Mouse (Mus musculus): ENCODE results near the gene Nelfa. TPM values are rescaled to one million over a fixed set of nuclear protein-coding genes. Genes with fewer than 3 reads are reported as not detected.
"Not testable (repeated sequence)": the region's sequence is repeated elsewhere in the genome, so short reads cannot be mapped to it uniquely, and the experiment has no call there.

Nelfa gene
- polyA plus RNA-seq, 1 experiment from 2014 or later = 47.0 TPM

DNA sequence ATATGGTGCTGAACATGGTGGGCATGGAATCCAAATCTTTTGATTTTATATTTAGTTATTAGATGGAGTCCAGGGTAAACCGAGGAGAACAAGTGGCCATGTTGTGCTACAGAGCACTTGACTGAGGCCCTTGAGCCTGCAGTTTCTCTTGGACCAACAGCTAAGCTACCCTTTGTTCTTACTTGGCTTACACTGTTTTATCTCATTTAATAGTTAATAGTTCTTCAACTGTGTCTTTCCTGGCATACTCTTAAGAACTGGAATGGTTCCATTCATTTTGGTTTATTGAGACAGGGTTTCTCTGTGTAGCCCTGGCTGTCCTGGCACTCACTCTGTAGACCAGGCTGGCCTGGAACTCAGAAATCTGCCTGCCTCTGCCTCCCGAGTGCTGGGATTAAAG, 19.6 kb downstream of the Nelfa start:
- not testable (repeated sequence) for ATAC-seq (ENCODE audit: insufficient read depth, low FRiP score, low read depth); H3K4me1 ChIP-seq; H3K27ac ChIP-seq; H3K27me3 ChIP-seq (replicated peaks); H3K9ac ChIP-seq; H3K4me2 ChIP-seq; H3K9me3 ChIP-seq; H3K4me3 ChIP-seq (replicated peaks)
- H3K36me3 ChIP-seq = peaks cover 42% of the 10 kb centered on the region
- 94% methylated on average over 2 of the region's 2 CpGs for WGBS

DNA sequence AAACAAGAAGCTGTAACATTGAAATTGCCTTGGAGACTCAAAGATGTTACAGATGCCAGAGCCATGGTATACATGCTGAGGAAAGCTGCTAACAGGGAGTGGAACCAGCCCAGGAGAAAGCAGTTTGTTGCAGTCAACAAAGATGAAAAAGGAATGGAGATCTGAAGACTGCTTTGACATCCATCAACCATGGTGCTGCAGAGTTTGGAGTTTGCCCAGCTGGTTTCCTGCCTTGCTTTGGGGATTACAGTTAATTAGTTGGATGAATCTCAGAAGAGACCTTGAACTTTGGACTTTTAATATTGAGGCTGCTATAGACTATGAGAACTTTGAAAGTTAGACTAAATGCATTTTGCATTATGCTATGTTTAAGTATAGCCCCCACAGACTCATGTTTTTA, 21.2 kb downstream of the Nelfa start:
- H3K36me3 ChIP-seq = peaks cover 30% of the 10 kb centered on the region

DNA sequence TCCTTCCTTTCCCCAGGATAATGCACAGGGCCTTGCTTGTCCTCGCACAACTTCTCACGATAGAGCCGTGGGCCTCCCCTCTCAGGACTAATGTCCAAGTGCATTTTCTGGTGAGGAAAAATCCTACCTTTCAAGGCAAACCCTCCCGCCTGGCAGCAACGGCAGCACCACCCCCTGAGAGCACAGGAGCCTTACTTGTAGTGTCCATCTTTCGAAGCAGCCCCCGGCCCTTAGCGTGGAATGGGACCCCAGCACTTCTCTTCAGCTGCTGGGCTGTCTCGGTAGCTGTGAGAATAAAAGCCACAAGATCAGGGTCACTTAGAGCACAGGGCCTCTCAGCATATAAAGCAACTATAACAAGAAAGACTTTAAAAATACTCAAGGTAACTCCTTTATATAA, 33.0 kb downstream of the Nelfa start:
- Histone ChIP-seq H3K27me3 (replicated peaks) (no peaks in the 10 kb centered on the region), H3K36me3 (peaks cover 47% of the 10 kb centered on the region), H3K27ac (no peak overlapping the region), H3K4me1 (no peaks in the 10 kb centered on the region), H3K4me2 (no peak overlapping the region), H3K9ac (no peak overlapping the region), H3K4me3 (replicated peaks) (no peak overlapping the region), H3K9me3 (no peaks in the 10 kb centered on the region)
- WGBS = 89% methylated on average over 9 of the region's 9 CpGs
- no peak for ATAC-seq (ENCODE audit: insufficient read depth, low FRiP score, low read depth)

More for the DNA sequence above, 21.2 kb downstream of the Nelfa start:
- H3K4me1 ChIP-seq; ATAC-seq (ENCODE audit: insufficient read depth, low FRiP score, low read depth); H3K27me3 ChIP-seq (replicated peaks); H3K9me3 ChIP-seq; H3K27ac ChIP-seq; H3K4me3 ChIP-seq (replicated peaks); H3K9ac ChIP-seq; H3K4me2 ChIP-seq: not testable (repeated sequence)

DNA sequence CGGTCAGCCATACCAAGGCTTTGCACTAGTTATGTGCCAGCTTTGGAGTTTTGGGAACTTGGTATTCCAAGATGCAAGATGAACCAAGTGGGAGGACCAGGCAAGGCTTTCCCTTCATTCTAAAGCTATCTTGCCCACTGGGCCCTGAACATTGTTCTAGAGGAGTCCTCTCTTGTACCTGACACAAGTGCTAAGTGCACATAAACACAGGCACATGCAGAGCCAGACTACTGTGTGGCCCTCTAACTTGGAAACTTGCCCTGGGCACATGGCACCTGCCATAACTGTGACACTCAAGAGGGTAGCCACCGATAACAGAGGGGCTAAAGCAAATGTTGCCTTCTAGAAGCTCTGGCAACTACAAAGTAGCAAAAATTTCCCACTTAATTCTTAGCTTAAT, 33.5 kb downstream of the Nelfa start:
- Histone ChIP-seq H3K4me3 (replicated peaks) (no peak overlapping the region), H3K27ac (no peak overlapping the region), H3K4me2 (no peak overlapping the region), H3K36me3 (peaks cover 51% of the 10 kb centered on the region), H3K9me3 (no peaks in the 10 kb centered on the region), H3K27me3 (replicated peaks) (no peaks in the 10 kb centered on the region), H3K4me1 (no peaks in the 10 kb centered on the region), H3K9ac (no peak overlapping the region)
- no peak for ATAC-seq (ENCODE audit: insufficient read depth, low FRiP score, low read depth)
- WGBS = 92% methylated on average over 2 of the region's 2 CpGs

DNA sequence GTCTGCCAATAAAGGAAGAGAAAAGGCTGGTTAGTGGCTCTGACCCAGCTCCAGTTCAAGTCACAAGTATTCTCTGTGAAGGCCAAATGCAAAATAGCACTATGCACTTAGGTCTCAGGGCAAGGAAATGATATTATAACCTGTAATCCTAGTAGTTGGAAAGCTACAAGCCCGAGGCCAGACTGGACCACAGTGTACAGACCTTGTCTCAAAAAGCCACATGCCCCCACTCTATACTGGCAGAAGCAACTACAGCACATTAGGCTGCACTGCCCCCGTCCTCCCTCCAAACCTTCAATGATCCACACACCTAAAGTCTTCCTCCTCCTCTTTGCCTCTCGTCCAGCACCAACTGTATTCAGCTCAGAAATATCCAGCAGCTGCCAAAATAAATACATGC, 34.9 kb downstream of the Nelfa start:
- 87% methylated on average over 3 of the region's 3 CpGs for WGBS
- Histone ChIP-seq H3K9ac (no peak overlapping the region), H3K27me3 (replicated peaks) (no peaks in the 10 kb centered on the region), H3K36me3 (peaks cover 62% of the 10 kb centered on the region), H3K27ac (no peak overlapping the region), H3K9me3 (no peaks in the 10 kb centered on the region), H3K4me1 (no peaks in the 10 kb centered on the region), H3K4me2 (no peak overlapping the region), H3K4me3 (replicated peaks) (no peak overlapping the region)
- ATAC-seq (ENCODE audit: insufficient read depth, low FRiP score, low read depth) = no peak

DNA sequence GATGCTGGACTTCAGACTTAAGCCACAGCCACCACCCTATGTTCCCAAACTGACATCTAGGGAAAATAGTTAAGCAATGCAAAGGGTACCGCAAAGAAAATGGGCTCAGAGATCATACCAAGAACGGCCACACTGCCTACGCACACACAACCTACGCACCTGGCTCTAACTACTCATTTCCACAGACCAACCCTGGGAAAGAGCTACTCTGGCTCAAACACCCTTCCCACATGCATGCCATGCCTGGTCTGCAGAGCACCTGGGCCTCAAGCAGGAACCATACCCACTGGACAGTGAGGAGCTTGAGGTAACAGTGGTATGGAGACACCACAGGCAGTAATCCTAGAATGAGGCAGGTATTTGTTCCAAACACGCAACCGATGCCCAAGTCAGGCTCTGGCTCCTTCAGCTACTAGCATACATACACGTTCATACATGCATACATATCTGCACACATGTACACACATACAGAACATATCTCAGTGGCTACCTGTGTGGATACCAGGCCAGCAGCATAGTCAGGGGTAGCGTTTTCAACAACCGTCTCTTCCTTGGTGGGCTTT, 35.4 kb downstream of the Nelfa start:
- no peak for ATAC-seq (ENCODE audit: insufficient read depth, low FRiP score, low read depth)
- Histone ChIP-seq H3K4me2 (no peak overlapping the region), H3K4me3 (replicated peaks) (no peak overlapping the region), H3K27ac (no peak overlapping the region), H3K4me1 (no peaks in the 10 kb centered on the region), H3K36me3 (peaks cover 65% of the 10 kb centered on the region), H3K27me3 (replicated peaks) (no peaks in the 10 kb centered on the region), H3K9me3 (no peaks in the 10 kb centered on the region), H3K9ac (no peak overlapping the region)
- 96% methylated on average over 9 of the region's 9 CpGs for WGBS

DNA sequence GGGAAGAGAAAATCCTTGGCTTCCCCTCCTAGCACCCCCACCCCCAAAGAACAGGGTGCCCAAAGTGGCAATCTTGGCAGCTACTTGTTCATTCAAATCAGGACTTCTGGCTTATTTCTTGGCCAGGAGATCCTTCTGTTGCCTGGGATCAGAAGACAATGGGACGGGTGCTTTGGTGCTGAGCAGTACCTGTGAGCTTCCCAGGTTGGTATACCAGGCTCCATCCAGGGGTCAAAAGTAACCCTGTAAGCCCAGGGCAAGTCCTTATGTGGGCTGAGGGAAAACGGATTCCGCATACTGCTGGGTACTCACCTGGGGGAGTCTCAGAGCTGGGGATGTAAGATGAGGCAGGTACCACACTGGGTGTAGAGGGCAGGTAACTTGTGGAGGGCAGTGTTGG, 36.1 kb downstream of the Nelfa start:
- peaks cover 71% of the 10 kb centered on the region for H3K36me3 ChIP-seq
- no peak overlapping the region for H3K4me3 ChIP-seq (replicated peaks)
- H3K4me1 ChIP-seq = no peaks in the 10 kb centered on the region
- no peak overlapping the region for H3K27ac ChIP-seq
- H3K4me2 ChIP-seq = no peak overlapping the region
- WGBS = 88% methylated on average over 3 of the region's 3 CpGs
- no peak overlapping the region for H3K9ac ChIP-seq
- no peaks in the 10 kb centered on the region for H3K27me3 ChIP-seq (replicated peaks)
- no peak for ATAC-seq (ENCODE audit: insufficient read depth, low FRiP score, low read depth)
- H3K9me3 ChIP-seq = no peaks in the 10 kb centered on the region

DNA sequence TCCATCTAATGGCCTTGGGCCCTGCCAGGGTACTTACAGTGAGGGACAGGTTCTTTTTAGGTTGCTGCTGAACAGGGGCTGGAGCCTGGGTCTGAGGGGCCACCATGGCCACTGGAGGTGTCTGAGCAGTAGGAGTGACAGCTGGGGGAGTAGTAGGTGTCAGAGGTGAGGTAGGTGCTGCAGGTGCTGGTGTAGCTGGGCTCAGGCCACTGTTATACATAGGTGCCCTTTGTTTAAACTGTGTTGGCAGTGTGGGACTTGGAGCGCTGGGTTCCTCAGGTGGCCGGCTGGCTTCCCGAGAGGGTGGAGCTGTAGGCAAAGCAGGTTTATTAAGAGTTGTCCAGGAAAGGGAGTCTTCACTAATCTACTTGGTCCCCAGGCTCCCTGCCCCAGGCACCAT, 37.0 kb downstream of the Nelfa start:
- Histone ChIP-seq H3K27ac (no peak overlapping the region), H3K9me3 (no peaks in the 10 kb centered on the region), H3K4me3 (replicated peaks) (no peak overlapping the region), H3K9ac (no peak overlapping the region), H3K4me2 (no peak overlapping the region), H3K27me3 (replicated peaks) (no peaks in the 10 kb centered on the region), H3K4me1 (no peaks in the 10 kb centered on the region), H3K36me3 (peaks cover 79% of the 10 kb centered on the region)
- WGBS = 84% methylated on average over 3 of the region's 3 CpGs
- ATAC-seq (ENCODE audit: insufficient read depth, low FRiP score, low read depth) = no peak

DNA sequence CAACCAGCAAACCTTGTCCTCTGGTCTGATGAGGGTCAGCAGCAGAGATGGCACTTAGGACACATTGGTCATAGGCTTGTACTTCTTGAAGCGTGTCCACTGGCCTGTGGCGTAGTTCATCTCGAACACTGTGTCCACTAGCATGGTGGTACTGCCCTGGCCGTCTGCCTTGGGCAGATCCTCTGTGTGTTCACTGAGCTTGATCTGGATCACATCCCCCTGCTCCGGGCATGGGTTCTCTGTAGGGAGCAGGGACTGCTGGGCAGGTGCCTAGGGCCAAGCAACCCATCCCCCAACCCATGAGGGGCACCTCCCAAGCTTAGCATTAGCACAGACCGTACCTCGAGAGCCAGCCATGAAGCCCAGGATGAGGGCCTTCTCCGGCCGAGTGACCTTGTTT, 37.5 kb downstream of the Nelfa start:
- H3K9me3 ChIP-seq = no peaks in the 10 kb centered on the region
- whole genome bisulfite sequencing = 85% methylated on average over 9 of the region's 9 CpGs
- no peak overlapping the region for H3K4me2 ChIP-seq
- H3K36me3 ChIP-seq = peaks cover 85% of the 10 kb centered on the region
- no peaks in the 10 kb centered on the region for H3K4me1 ChIP-seq
- no peak for ATAC-seq (ENCODE audit: insufficient read depth, low FRiP score, low read depth)
- no peaks in the 10 kb centered on the region for H3K27me3 ChIP-seq (replicated peaks)
- H3K9ac ChIP-seq = no peak overlapping the region
- no peak overlapping the region for H3K27ac ChIP-seq
- H3K4me3 ChIP-seq (replicated peaks) = no peak overlapping the region

DNA sequence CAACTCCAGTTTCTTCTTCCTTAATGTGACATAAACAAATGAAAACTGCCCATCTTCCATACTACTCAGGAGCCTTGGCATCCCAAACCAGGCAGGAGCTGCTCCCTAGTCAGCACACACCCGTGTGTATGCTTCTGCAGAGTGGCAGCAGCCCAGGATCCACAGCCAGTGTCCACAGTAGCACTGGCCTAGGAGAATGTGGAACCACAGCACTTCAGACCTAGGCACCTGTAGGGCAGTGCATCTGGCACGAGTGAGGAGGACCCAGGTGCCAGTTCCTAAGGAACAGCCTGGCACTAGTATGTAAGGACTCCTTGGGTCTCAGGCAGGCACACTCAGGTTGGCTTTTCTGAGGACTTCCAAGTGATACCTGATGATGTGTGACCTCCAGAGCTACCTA, 39.1 kb downstream of the Nelfa start:
- Histone ChIP-seq H3K4me2 (no peak overlapping the region), H3K9me3 (no peaks in the 10 kb centered on the region), H3K27me3 (replicated peaks) (no peaks in the 10 kb centered on the region), H3K4me3 (replicated peaks) (no peak overlapping the region), H3K27ac (no peak overlapping the region), H3K4me1 (no peaks in the 10 kb centered on the region), H3K36me3 (peaks cover 90% of the 10 kb centered on the region), H3K9ac (no peak overlapping the region)
- ATAC-seq (ENCODE audit: insufficient read depth, low FRiP score, low read depth) = no peak
- 77% methylated on average over 2 of the region's 2 CpGs for WGBS

DNA sequence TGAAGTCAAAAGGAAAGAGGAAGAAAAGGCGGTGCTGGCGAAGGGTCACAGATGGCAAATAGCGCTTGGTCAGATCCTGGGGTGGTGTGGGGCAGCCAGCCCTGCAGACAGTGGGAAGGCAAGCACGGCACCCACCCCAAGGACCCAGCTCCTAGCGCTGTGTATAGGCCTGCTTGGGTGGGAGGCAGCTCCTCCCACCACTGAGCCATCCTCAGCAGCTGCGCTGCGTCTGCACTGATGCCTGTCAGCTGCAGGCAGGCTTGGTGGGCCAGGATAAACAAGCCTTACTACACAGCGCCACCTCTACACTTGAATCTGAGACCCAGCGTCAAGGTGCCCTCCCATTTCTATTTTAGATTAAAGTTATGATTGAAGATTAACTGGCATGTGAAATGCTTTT, 41.1 kb downstream of the Nelfa start:
- no peak overlapping the region for H3K27ac ChIP-seq
- H3K9ac ChIP-seq = no peak overlapping the region
- no peaks in the 10 kb centered on the region for H3K9me3 ChIP-seq
- no peak overlapping the region for H3K4me2 ChIP-seq
- ATAC-seq (ENCODE audit: insufficient read depth, low FRiP score, low read depth) = no peak; the same call in 1 of the 2 replicates
- H3K4me1 ChIP-seq = no peaks in the 10 kb centered on the region
- H3K4me3 ChIP-seq (replicated peaks) = no peak overlapping the region
- H3K27me3 ChIP-seq (replicated peaks) = no peaks in the 10 kb centered on the region
- peaks cover 84% of the 10 kb centered on the region for H3K36me3 ChIP-seq
- WGBS = 69% methylated on average over 9 of the region's 9 CpGs

DNA sequence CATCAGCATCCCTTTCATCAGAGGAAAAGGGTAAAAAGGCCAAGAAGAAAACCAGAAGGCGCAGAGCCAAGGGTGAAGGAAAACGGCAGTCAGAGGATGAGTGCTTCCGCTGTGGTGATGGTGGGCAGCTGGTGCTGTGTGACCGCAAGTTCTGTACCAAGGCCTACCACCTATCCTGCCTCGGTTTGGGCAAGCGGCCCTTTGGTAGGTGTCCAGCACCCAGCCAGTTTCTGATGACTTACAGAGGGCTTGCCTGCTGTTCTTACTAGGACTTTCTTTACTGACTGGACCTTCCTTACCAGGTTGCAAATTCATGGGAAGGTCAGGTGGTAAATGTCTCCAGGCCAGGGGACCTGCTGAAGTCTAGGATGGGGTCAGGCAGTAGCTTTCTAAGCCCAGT, 42.8 kb downstream of the Nelfa start:
- Histone ChIP-seq H3K9ac (no peak overlapping the region), H3K27ac (no peak overlapping the region), H3K36me3 (peaks cover 78% of the 10 kb centered on the region), H3K9me3 (no peaks in the 10 kb centered on the region), H3K4me1 (no peaks in the 10 kb centered on the region), H3K4me2 (no peak overlapping the region), H3K27me3 (replicated peaks) (no peaks in the 10 kb centered on the region), H3K4me3 (replicated peaks) (no peak overlapping the region)
- ATAC-seq (ENCODE audit: insufficient read depth, low FRiP score, low read depth) = no peak
- 93% methylated on average over 6 of the region's 6 CpGs for WGBS

DNA sequence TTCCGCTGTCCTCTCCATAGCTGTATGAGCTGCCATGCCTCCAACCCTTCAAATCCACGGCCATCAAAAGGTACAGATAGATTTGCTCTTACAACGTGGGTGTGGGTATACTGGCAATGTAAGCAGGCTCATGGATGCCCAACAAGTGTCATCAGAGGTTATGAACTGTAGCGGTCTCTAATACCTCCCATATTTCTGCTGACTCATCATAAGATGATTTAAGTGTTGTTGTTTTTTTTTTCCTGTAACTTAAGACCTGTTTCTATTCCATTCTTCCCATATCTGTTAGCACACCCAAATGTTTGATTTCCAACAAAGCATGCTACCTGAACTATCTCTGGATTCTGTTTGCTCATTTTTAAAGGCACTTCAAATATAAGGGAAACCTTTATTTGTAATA, 55.1 kb downstream of the Nelfa start:
- H3K4me2 ChIP-seq = no peak overlapping the region
- ATAC-seq (ENCODE audit: insufficient read depth, low FRiP score, low read depth) = no peak
- peaks cover 55% of the 10 kb centered on the region for H3K36me3 ChIP-seq
- H3K27ac ChIP-seq = no peak overlapping the region
- H3K4me1 ChIP-seq = no peaks in the 10 kb centered on the region
- no peaks in the 10 kb centered on the region for H3K27me3 ChIP-seq (replicated peaks)
- 92% methylated on average over 4 of the region's 4 CpGs for whole genome bisulfite sequencing
- H3K9me3 ChIP-seq = no peaks in the 10 kb centered on the region
- H3K4me3 ChIP-seq (replicated peaks) = no peak overlapping the region
- no peak overlapping the region for H3K9ac ChIP-seq

All from stomach, embryonic 15.5 days (tissue).